Mouse (Mus musculus) intestine, embryonic 15.5 days (tissue): ENCODE measurements around the gene Tnr. TPM values are rescaled to one million over a fixed set of nuclear protein-coding genes. Genes with fewer than 3 reads are reported as not detected.

Experiments used
- ATAC-seq: fragments of 200-750 bp; cut with Nextera tagmentation; 2 replicates; pipeline ENCODE4 v1.8.0; 2017; ENCODE audit warnings: moderate TSS enrichment, moderate library complexity
- H3K27ac ChIP-seq: fragments of 300-500 bp; sonication (generic); 2 replicates; pipeline ENCODE4 v1.5.1; 2015; ENCODE audit warnings: mild to moderate bottlenecking, inconsistent platforms
- H3K27me3 ChIP-seq: fragments of 300-500 bp; sonication (generic); replicated peaks from 2 replicates; pipeline ENCODE4 v1.6.1; 2015; ENCODE audit warnings: inconsistent platforms
- H3K36me3 ChIP-seq: fragments of 300-500 bp; sonication (generic); 2 replicates; pipeline ENCODE4 v1.6.1; 2015; ENCODE audit warnings: inconsistent platforms
- H3K4me1 ChIP-seq: fragments of 300-500 bp; sonication (generic); replicated peaks from 2 replicates; pipeline ENCODE4 v1.6.1; 2015; ENCODE audit warnings: inconsistent platforms
- H3K4me2 ChIP-seq: fragments of 300-500 bp; sonication (generic); replicated peaks from 2 replicates; pipeline ENCODE4 v1.6.1; 2015; ENCODE audit warnings: mild to moderate bottlenecking, inconsistent platforms
- H3K4me3 ChIP-seq: fragments of 300-500 bp; sonication (generic); replicated peaks from 2 replicates; pipeline ENCODE4 v1.5.1; 2015; ENCODE audit warnings: inconsistent platforms
- H3K9ac ChIP-seq: fragments of 300-500 bp; sonication (generic); 2 replicates; pipeline ENCODE4 v1.6.1; 2015; ENCODE audit warnings: inconsistent platforms
- H3K9me3 ChIP-seq: fragments of 300-500 bp; sonication (generic); 2 replicates; pipeline ENCODE4 v1.6.1; 2016; ENCODE audit warnings: inconsistent platforms
- WGBS: fragments of 180-500 bp; shearing (Covaris S2); methylation state at CpG from one replicate; pipeline ENCODE4 v1.1.7; 2015; 5-methylcytosine and 5-hydroxymethylcytosine counted together
- polyA plus RNA-seq: library from polyadenylated mRNA; unstranded; fragments of >200 nt; fragmentation: Nextera tagmentation; extraction: Ambion mirVana; gene quantifications from 2 replicates; pipeline ENCODE4 v1.2.1, GENCODE M21; 2015

The Tnr gene
- polyA plus RNA-seq, 1 experiment from 2014 or later: 0.43 TPM

DNA sequence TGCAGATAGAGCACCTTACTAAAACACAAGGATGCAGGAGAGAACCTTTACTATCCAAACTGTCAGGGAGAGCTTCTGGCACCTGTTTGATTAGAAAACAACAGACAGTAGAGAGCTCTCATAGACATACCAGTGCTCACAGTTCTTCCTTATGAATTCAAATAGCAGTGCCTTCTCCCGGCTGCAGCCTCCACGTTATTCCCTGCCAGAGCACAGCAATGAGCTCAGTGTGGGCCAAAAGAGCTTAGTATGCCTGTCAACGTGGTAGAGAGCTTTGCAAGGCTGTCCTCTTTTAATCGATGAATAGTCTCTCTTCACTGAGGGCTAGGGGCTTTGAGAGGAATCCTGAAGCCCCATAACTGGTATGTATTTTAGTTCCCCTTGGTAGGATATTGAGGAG, 173.1 kb downstream of the Tnr start:
- H3K27me3 ChIP-seq: no peaks in the 10 kb centered on the region
- H3K4me3 ChIP-seq: no peak overlapping the region
- no peaks in the 10 kb centered on the region for H3K4me1 ChIP-seq
- no peak overlapping the region for H3K9ac ChIP-seq
- ATAC-seq: no peak
- 59% methylated on average over 4 of the region's 4 CpGs for WGBS
- H3K9me3 ChIP-seq: no peaks in the 10 kb centered on the region
- no peak overlapping the region for H3K27ac ChIP-seq
- no peaks in the 10 kb centered on the region for H3K36me3 ChIP-seq
- no peak overlapping the region for H3K4me2 ChIP-seq

DNA sequence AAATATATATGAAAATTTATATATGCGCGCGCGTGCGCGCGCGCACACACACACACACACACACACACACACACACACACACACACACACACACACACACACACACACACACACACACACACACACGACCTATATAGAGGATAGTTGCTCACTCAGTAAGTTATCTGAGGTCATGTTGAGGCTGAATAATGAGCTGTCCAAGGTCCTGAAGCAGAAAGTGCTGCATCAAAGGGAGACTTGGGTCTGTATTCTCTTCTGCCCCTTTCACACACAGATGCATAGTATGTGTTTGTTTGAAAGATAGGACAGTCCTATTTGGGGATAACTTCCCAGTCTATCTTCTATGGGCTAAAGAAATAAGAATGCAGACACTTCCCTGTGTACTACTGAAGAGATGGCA, 178.5 kb downstream of the Tnr start:
- no peak overlapping the region for H3K27ac ChIP-seq
- H3K4me2 ChIP-seq: no peak overlapping the region
- no peaks in the 10 kb centered on the region for H3K4me1 ChIP-seq
- WGBS: 79% methylated on average over 5 of the region's 9 CpGs
- no peaks in the 10 kb centered on the region for H3K36me3 ChIP-seq
- H3K9ac ChIP-seq: no peak overlapping the region
- H3K27me3 ChIP-seq: no peaks in the 10 kb centered on the region
- no peak for ATAC-seq
- no peak overlapping the region for H3K4me3 ChIP-seq
- no peaks in the 10 kb centered on the region for H3K9me3 ChIP-seq

DNA sequence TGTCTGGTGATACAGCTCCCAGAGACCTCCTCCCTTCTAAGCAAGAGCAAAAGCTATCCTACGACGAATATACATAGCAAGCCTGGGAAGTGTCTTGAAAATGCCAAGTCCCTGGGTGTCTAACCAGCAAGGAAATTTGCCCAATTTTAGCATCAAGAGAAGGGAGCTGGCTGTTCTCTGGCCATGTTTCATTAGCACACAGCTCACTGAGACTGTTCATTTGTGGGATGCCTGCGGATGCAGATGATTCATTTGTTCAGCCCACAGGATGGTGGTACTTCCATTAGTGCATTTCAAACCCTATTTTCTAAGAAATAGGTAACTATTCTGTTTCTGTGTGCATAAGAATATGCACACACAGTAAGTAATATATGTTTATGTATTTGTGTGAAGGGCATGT, 181.4 kb downstream of the Tnr start:
- Histone ChIP-seq H3K36me3 (no peaks in the 10 kb centered on the region), H3K4me3 (no peak overlapping the region), H3K27ac (no peak overlapping the region), H3K27me3 (no peaks in the 10 kb centered on the region), H3K4me1 (no peaks in the 10 kb centered on the region), H3K9me3 (no peaks in the 10 kb centered on the region), H3K9ac (no peak overlapping the region), H3K4me2 (no peak overlapping the region)
- ATAC-seq: no peak
- 82% methylated on average over 3 of the region's 3 CpGs for WGBS

DNA sequence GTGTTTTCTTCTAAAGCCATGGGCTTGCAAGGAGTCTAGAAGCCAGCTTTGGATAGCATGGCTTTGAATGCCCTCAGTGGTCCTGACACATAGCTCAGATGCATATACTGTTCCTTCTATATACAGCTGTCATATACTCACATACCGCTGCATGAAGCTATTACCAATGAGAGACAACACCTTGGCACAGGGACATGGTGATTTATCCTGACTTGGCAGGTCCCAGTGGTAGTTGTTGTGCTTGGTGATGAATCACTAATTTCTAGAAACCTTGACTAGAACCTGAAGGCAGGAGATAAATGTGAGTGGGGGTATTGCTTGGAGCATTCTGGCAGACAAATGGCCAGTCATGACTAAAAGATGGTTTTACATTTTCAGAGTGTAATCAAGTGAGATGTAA, 192.7 kb downstream of the Tnr start:
- H3K27me3 ChIP-seq: no peaks in the 10 kb centered on the region
- H3K4me1 ChIP-seq: no peaks in the 10 kb centered on the region
- no peak overlapping the region for H3K27ac ChIP-seq
- ATAC-seq: no peak
- no peak overlapping the region for H3K4me2 ChIP-seq
- H3K9ac ChIP-seq: no peak overlapping the region
- H3K36me3 ChIP-seq: no peaks in the 10 kb centered on the region
- H3K9me3 ChIP-seq: no peaks in the 10 kb centered on the region
- WGBS: 88% methylated on average over 1 of the region's 1 CpGs
- H3K4me3 ChIP-seq: no peak overlapping the region

DNA sequence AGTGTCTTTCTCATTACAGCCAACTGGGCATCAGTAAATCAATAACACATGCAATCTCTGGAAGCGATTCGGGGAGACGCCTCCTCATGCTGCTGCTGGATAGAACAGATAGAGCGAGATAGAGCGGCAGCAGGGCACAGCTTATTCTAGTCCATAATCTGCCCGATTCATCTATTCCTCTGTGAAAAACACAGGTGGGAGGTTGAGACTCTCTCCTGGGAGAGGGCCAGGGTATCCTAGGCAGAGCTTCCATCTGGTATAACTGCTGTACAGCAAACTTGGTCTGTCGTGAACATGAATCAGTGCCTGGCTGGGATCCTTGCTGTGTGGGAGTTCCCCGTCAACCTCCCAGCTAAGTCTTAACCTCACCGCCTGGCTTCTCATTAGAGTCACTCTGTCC, 193.4 kb downstream of the Tnr start:
- Histone ChIP-seq H3K9ac (no peak overlapping the region), H3K4me1 (no peaks in the 10 kb centered on the region), H3K4me2 (no peak overlapping the region), H3K27me3 (no peaks in the 10 kb centered on the region), H3K36me3 (no peaks in the 10 kb centered on the region), H3K4me3 (no peak overlapping the region), H3K9me3 (no peaks in the 10 kb centered on the region), H3K27ac (no peak overlapping the region)
- 83% methylated on average over 9 of the region's 9 CpGs for WGBS
- no peak for ATAC-seq

DNA sequence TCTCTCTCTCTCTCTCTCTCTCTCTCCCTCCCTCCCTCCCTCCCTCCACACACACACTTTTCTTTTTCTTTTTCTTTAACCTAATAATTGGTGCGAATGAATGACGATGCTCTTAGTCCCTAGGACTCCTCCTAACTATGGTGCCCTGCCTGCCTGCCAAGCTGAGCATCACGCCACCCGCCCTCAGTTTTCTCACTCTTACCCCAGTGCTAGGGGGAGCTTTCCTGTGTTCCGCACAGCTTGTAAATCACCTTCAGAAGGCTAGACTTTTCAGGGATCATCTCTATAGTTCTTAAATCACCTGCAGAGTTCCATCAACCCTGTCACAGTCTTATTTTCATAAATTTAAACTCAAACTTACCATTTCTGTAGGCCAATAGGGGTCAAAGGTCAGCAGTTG, 200.2 kb downstream of the Tnr start:
- no peaks in the 10 kb centered on the region for H3K9me3 ChIP-seq
- H3K4me1 ChIP-seq: no peaks in the 10 kb centered on the region
- H3K36me3 ChIP-seq: no peaks in the 10 kb centered on the region
- H3K4me2 ChIP-seq: no peak overlapping the region
- no peaks in the 10 kb centered on the region for H3K27me3 ChIP-seq
- H3K4me3 ChIP-seq: no peak overlapping the region
- no peak overlapping the region for H3K9ac ChIP-seq
- H3K27ac ChIP-seq: no peak overlapping the region
- 85% methylated on average over 5 of the region's 5 CpGs for WGBS
- no peak for ATAC-seq

DNA sequence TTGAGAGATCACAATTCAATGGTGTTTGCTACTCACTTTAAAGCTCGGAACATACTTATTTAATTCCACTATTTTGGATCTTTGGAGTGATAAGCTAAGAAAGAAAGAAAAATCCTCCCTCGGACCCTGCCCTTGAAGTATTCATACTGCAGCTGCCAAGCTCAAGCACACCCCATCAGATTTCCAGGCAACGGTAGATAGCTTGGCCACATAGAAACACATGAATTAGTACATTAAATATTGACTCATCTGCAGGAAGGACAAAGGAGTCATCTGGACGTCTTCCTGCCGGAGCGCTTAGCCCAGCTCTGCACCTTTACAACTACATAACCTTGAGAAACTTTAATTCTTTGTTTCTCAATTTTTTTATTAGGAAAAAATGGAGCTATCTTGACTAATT, 205.7 kb downstream of the Tnr start:
- Histone ChIP-seq H3K27ac (no peak overlapping the region), H3K4me2 (no peak overlapping the region), H3K4me1 (no peaks in the 10 kb centered on the region), H3K27me3 (no peaks in the 10 kb centered on the region), H3K9ac (no peak overlapping the region), H3K4me3 (no peak overlapping the region), H3K9me3 (no peaks in the 10 kb centered on the region), H3K36me3 (no peaks in the 10 kb centered on the region)
- no peak for ATAC-seq
- WGBS: 75% methylated on average over 6 of the region's 6 CpGs

DNA sequence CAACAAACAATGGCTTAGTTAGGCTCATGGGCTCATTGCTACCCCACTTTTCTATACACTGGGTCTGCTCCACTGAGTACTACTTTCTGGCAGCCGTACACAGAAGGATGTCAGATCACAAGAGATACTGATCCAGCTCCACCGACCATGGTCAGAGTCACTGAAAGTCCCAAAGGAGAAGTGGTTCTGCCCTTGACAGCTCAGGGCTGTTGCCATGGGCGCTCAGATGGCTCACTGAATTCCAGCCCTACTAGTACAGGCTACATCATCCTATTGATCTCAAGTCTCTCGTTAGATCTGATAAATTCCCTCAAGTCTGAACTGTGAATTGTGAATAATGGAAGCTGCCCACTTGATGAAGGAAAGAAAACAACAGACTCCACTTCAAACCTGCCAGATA, 207.3 kb downstream of the Tnr start:
- ATAC-seq: no peak
- H3K4me2 ChIP-seq: no peak overlapping the region
- H3K9ac ChIP-seq: no peak overlapping the region
- no peak overlapping the region for H3K27ac ChIP-seq
- H3K9me3 ChIP-seq: no peaks in the 10 kb centered on the region
- H3K4me3 ChIP-seq: no peak overlapping the region
- H3K4me1 ChIP-seq: no peaks in the 10 kb centered on the region
- H3K27me3 ChIP-seq: no peaks in the 10 kb centered on the region
- no peaks in the 10 kb centered on the region for H3K36me3 ChIP-seq
- 72% methylated on average over 4 of the region's 4 CpGs for WGBS

DNA sequence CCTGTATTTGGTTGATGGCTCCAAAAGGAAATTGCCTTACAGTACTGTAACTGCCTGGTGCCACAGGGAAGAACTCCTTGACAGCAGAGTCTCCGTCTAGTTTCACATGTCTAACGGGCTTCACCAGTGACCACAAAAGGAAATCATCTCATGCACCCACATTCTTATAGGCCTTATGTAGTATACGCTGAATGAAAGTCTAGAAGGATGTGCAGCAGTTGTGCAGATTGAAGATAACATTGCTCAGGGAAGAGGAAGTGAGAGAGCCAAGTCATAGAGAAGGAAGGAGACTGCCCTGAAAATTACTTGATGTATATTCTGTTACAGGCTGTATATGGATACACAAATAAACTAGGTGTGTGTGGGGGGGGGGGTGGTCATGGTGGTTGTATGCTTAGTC, 211.5 kb downstream of the Tnr start:
- Histone ChIP-seq H3K4me2 (no peak overlapping the region), H3K27me3 (no peaks in the 10 kb centered on the region), H3K4me1 (no peaks in the 10 kb centered on the region), H3K9ac (no peak overlapping the region), H3K27ac (no peak overlapping the region), H3K4me3 (no peak overlapping the region), H3K36me3 (no peaks in the 10 kb centered on the region), H3K9me3 (no peaks in the 10 kb centered on the region)
- no peak for ATAC-seq
- WGBS: 87% methylated on average over 3 of the region's 3 CpGs

DNA sequence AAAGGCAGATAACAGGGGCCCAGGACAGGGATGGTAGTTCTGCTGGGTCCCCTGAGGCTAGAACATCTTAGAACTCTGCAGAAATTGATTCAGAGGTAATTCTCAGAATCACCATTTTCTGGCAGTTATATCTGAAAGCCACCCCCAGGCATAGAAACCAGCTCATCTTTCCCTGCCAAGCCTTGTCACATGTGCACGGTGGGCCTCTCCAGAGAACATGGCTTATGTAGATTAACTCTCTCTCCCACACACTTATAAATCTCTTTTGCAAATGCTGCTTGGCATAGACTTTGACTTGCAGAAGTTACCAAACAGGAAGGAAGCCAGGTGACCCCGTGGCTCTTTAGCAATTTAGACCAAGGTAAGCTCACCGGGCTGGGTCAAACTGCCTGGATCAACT, 215.9 kb downstream of the Tnr start:
- Histone ChIP-seq H3K36me3 (no peaks in the 10 kb centered on the region), H3K4me2 (no peak overlapping the region), H3K9ac (no peak overlapping the region), H3K9me3 (no peaks in the 10 kb centered on the region), H3K4me3 (no peak overlapping the region), H3K4me1 (no peaks in the 10 kb centered on the region), H3K27ac (no peak overlapping the region), H3K27me3 (no peaks in the 10 kb centered on the region)
- 58% methylated on average over 3 of the region's 3 CpGs for WGBS
- no peak for ATAC-seq

DNA sequence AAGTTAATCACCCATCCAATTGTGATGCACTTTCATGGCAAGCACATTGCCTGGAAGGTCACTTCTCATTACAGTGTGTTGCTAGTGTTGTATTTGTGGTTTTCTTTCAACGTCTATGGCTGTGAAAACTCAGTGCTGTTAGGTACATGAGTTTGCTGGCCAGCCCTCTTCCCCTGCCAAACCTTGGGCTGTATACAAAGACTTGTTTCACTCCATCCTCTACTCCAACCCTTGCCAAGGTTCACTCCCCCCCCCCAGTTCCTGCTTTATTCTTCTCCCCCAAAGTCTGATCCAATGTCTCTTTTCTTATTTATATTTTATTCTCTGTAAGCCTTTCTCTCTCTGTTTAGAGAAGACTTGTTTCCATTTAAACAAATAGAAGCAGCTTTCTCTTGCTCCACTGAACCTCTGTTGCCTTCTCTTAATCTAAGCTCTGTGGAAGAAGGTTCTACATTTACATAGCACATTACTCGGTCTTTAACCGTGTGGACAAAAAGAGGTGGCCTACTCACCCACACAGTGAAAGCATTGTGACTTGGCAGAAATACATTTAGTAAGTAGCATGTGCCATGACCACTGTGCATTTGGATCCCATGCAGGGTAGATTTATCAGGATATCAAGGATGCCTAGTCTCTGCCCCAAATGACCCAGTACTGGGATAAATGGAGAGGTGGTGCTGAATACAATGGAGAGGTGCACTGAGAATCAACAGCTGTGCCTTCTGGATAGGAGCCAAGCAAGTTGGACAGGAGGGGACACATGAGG, 217.9 kb downstream of the Tnr start:
- Histone ChIP-seq H3K4me3 (no peak overlapping the region), H3K9ac (no peak overlapping the region), H3K9me3 (no peaks in the 10 kb centered on the region), H3K36me3 (no peaks in the 10 kb centered on the region), H3K27ac (no peak overlapping the region), H3K27me3 (no peaks in the 10 kb centered on the region), H3K4me2 (no peak overlapping the region), H3K4me1 (no peaks in the 10 kb centered on the region)
- 72% methylated on average over 3 of the region's 3 CpGs for WGBS
- no peak for ATAC-seq

DNA sequence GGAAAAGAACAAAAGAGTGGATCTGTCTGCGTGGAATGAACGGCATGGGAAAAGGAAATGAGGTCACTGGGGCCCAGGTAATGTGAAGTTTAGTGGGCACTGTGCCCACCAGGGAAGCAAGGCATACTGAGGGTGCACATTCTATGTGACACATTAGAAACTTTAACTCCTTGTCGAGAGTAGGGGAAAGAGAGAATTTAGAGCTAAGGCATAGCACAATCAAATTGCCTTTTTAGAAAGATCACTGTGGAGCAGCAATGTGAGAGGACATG, 218.4 kb downstream of the Tnr start:
- Histone ChIP-seq H3K9ac (no peak overlapping the region), H3K9me3 (no peaks in the 10 kb centered on the region), H3K4me3 (no peak overlapping the region), H3K4me1 (no peaks in the 10 kb centered on the region), H3K27ac (no peak overlapping the region), H3K27me3 (no peaks in the 10 kb centered on the region), H3K36me3 (no peaks in the 10 kb centered on the region), H3K4me2 (no peak overlapping the region)
- 56% methylated on average over 3 of the region's 3 CpGs for WGBS
- ATAC-seq: no peak

DNA sequence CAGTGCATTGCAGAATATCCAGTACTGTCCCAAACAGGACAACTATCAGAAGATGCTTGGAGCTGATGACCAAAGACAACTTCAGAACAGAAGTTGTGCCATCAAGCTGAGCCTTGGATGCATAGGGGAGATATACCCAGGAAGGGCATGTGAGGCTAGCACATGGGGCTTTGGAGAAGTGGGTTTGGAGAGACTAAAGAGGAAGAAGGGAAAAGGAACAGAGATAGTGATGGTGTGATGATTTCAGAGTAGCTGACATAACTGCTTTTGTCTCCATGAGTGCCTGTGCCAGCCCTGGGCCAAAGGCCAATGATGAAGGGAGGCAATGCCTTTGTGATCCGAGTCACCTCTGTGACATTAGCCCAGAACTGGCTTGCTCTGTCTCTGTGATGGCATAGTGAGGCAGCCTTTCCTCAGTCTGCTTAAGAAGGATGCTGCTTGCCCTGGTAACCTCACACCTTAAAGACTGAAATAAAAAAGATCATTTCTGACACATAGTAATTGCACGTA, 220.2 kb downstream of the Tnr start:
- Histone ChIP-seq H3K27me3 (no peaks in the 10 kb centered on the region), H3K9me3 (no peaks in the 10 kb centered on the region), H3K4me1 (no peaks in the 10 kb centered on the region), H3K27ac (no peak overlapping the region), H3K4me3 (no peak overlapping the region), H3K9ac (no peak overlapping the region), H3K36me3 (no peaks in the 10 kb centered on the region), H3K4me2 (no peak overlapping the region)
- ATAC-seq: no peak
- 71% methylated on average over 2 of the region's 2 CpGs for WGBS
